Mouse (Mus musculus): ENCODE measurements at regions not wholly inside any gene's neighbourhood (a gene's known extent, or its start where the extent isn't known, plus 50 kb on each side); places are given as distances from the start of the nearest gene placed in this dataset.
"Not testable (repeated sequence)": the region's sequence is repeated elsewhere in the genome, so short reads cannot be mapped to it uniquely, and the experiment has no call there.

DNA sequence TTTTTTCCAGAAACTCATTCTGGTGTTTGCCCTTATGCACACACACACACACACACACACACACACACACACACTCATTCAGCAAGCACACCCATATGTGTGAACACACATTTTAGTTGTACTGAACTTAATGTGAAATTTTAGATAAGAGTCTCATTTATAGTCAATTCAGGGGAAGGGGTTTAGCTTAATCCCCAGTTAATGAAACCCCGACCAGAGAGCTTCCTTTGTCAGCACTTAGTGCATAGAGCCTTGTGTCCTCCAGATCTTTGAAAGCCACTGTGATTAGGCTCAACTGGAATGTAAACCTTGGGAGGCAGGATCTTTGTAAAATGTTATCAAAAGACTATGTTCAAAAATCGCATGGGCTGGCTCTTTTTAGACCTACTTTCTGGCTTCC lies 53.4 kb downstream of the Rps12 start:
- Histone ChIP-seq H3K4me3 (no peak overlapping the region), H3K27ac (ENCODE audit: poor library complexity, severe bottlenecking) (no peak overlapping the region), H3K36me3 (no peaks in the 10 kb centered on the region), H3K4me2 (no peak overlapping the region), H3K9ac (no peak overlapping the region), H3K27me3 (replicated peaks) (no peaks in the 10 kb centered on the region), H3K9me3 (replicated peaks) (no peaks in the 10 kb centered on the region), H3K4me1 (replicated peaks) (no peaks in the 10 kb centered on the region)
- no peak for ATAC-seq (ENCODE audit: insufficient number of reproducible peaks, low FRiP score)
- 34% methylated on average over 2 of the region's 2 CpGs for WGBS

DNA sequence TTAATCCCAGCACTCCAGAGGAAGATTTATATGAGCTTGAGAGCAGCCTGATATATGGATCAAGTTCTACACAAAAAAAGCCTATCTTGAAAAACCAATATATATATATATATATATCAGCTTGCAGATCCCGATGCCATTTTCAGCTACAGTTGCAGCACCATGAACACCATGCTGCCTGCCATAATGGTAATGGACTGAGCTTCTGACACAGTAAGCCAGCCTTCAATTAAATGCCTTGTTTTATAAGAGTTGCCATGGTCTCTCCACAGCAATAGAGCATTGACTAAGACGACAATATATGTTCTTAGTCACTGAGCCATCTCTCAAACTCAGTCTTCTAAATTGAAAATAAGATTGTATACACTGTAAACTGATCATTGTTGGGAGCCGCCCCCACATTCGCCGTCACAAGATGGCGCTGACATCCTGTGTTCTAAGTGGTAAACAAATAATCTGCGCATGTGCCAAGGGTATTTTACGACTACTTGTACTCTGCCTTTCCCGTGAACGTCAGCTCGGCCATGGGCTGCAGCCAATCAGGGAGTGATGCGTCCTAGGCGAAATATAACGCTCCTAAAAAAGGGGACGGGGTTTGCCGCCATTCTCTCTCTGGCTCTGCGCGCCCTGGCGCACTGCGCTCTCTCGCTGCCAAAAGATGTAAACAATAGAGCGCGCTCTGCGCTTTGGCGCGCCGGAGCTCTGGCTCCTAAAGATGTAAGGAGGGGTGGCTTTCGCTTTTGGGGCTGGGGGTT lies 60.9 kb downstream of the Rps12 start:
- H3K27me3 ChIP-seq (replicated peaks); H3K36me3 ChIP-seq; H3K4me2 ChIP-seq; ATAC-seq (ENCODE audit: insufficient number of reproducible peaks, low FRiP score); H3K4me1 ChIP-seq (replicated peaks); H3K27ac ChIP-seq (ENCODE audit: poor library complexity, severe bottlenecking); H3K9me3 ChIP-seq (replicated peaks); H3K9ac ChIP-seq: not testable (repeated sequence)
- 0 out of 2 replicates have a peak overlapping the region, but pooled peaks have one; percentile 15 for H3K4me3 ChIP-seq
- 81% methylated on average over 27 of the region's 28 CpGs for WGBS

DNA sequence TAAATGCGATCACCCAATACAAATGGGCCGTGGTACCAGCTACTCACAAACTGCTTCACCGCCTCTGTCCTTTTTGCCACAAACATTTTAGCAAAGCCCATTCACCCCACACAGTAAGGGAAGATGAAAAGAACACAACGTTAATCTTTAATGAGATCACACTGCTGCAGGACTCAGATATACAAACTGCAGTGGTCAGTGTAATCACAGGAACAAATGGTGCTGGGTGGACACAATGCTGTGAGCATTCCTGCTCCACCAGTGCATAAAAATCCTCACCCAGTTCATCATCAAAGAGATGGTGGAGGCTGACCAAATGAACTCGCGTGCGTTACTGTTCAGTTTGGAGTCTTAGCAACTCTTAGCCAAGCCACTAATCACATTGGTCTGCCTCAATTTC lies 69.0 kb downstream of the Rps12 start:
- H3K4me1 ChIP-seq (replicated peaks), result no peaks in the 10 kb centered on the region
- no peak overlapping the region for H3K4me3 ChIP-seq
- H3K9me3 ChIP-seq (replicated peaks), result no peaks in the 10 kb centered on the region; the same call in 1 of the 2 replicates
- no peak overlapping the region for H3K4me2 ChIP-seq
- H3K36me3 ChIP-seq, result no peaks in the 10 kb centered on the region
- H3K27ac ChIP-seq (ENCODE audit: poor library complexity, severe bottlenecking), result no peak overlapping the region
- 83% methylated on average over 7 of the region's 7 CpGs for WGBS
- no peak for ATAC-seq (ENCODE audit: insufficient number of reproducible peaks, low FRiP score)
- H3K27me3 ChIP-seq (replicated peaks), result no peaks in the 10 kb centered on the region
- no peak overlapping the region for H3K9ac ChIP-seq

DNA sequence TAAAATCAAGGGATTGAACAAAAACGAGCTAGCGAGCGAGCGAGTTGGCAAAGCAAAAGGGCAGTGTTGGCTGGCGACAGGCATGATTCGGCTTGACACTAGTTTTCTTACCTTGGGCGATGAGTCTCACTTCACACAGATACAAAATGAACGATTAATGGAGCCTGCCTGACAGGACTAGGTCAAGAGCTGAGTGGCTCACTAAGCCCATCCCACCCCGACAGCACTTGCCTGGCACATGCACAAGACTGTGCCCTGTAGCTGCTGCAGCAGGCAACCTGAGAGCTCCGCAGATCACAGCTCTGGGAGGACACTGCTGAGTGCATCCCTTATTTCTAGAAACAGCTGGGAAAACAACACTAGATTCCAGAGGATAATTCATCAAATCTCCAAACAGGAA lies 71.6 kb downstream of the Rps12 start:
- Histone ChIP-seq H3K27ac (ENCODE audit: poor library complexity, severe bottlenecking) (no peak overlapping the region), H3K27me3 (replicated peaks) (no peaks in the 10 kb centered on the region), H3K9ac (no peak overlapping the region), H3K9me3 (replicated peaks) (no peaks in the 10 kb centered on the region; the same call in 1 of the 2 replicates), H3K4me1 (replicated peaks) (no peaks in the 10 kb centered on the region), H3K36me3 (no peaks in the 10 kb centered on the region), H3K4me3 (no peak overlapping the region), H3K4me2 (no peak overlapping the region)
- no peak for ATAC-seq (ENCODE audit: insufficient number of reproducible peaks, low FRiP score)
- WGBS, result 91% methylated on average over 10 of the region's 10 CpGs

DNA sequence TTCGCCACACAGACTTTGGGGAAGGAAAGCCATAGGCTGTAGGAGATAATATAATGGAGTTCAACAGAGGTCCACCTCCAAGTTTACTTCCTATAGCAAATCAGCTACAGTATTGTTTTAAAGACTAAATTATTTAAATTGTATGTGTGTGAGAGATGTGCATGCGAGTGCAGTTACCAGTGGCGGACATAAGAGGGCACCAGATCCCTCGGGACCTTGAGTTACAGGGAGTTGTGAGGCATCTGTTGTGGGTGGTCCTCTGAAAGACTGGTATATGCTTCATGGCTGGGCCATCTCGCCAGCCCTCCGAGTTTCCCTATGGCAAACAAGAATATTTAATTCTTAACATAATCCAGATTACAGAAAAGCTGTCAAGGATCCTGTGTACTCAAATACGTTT lies 72.0 kb downstream of the Rps12 start:
- no peak overlapping the region for H3K4me3 ChIP-seq
- no peak overlapping the region for H3K9ac ChIP-seq
- H3K4me1 ChIP-seq (replicated peaks), result no peaks in the 10 kb centered on the region
- no peak for ATAC-seq (ENCODE audit: insufficient number of reproducible peaks, low FRiP score)
- H3K27me3 ChIP-seq (replicated peaks), result no peaks in the 10 kb centered on the region
- 82% methylated on average over 7 of the region's 7 CpGs for WGBS
- H3K27ac ChIP-seq (ENCODE audit: poor library complexity, severe bottlenecking), result no peak overlapping the region
- no peak overlapping the region for H3K4me2 ChIP-seq
- H3K36me3 ChIP-seq, result no peaks in the 10 kb centered on the region
- no peaks in the 10 kb centered on the region; the same call in 1 of the 2 replicates for H3K9me3 ChIP-seq (replicated peaks)

DNA sequence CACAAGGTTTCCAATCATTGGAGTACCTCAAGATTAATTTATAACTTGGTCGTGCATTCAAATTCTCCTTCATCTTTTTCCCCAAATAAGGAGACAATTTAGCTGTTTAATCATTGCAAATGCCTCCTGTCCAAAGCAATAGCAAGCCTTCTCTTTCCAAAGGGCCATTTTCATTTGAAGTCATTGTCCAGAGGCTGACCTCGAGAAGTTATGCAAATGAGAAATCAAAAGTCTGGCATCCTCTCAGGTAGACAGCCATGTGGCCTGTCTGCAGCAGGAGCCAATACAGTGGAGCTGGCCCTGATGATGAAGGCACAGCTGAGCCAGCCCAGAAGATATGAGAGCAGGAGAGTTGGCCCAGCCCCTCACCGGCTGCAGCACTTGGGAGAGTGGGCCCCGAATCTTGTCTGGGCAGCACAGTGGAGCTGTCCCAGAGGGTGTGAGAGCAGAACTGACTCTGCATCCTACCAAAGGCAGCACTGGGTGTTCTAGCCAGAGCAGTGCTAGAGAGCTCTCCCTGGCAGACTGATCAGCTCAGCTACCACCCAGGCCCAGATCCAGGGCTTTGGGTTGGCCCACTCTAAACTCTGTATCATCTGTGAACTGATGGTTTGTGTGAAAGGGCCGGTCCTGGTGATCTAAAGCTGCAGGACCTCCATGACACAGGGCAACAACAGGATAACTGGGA lies 74.2 kb downstream of the Rps12 start:
- no peak overlapping the region for H3K9ac ChIP-seq
- no peak overlapping the region for H3K27ac ChIP-seq (ENCODE audit: poor library complexity, severe bottlenecking)
- H3K36me3 ChIP-seq, result no peaks in the 10 kb centered on the region
- WGBS, result 58% methylated on average over 5 of the region's 5 CpGs
- H3K9me3 ChIP-seq (replicated peaks), result no peaks in the 10 kb centered on the region; the same call in 1 of the 2 replicates
- no peak for ATAC-seq (ENCODE audit: insufficient number of reproducible peaks, low FRiP score)
- H3K4me3 ChIP-seq, result no peak overlapping the region
- no peak overlapping the region for H3K4me2 ChIP-seq
- no peaks in the 10 kb centered on the region for H3K27me3 ChIP-seq (replicated peaks)
- H3K4me1 ChIP-seq (replicated peaks), result no peaks in the 10 kb centered on the region

DNA sequence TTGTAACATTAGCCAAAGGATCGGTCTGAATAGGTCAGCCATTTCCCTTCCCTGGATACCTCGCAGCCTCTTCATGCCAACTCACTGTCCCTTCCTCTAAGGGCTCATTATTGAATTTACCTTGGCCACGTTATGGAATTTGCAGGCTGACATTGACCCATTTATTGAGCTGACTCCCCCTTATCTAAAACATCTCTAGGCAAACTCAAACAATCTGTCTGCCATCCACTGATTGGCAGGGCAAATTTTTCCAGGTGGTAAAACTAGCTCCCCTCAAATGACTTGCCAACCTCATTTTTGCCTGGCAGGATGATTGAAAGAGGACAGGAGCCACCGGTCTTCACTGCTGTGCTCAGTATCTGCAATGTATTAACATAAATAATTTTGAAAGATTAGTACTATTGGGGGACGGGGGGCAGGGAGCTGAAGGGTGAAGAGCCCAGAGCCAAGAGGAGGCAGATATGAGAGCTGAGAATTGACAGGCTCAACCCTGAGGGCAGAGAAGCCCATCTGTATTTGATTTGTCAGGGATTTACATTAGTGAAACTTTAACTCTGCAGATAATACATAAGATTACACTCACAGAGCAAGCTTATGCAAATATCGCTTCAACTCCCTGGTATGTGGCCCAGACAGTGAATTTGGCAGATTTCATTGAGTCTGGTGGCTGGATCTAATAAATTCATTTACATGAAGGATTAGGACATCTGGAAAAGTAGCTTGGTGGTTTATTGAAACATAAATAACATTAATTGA lies 75.5 kb downstream of the Rps12 start:
- no peak for ATAC-seq (ENCODE audit: insufficient number of reproducible peaks, low FRiP score)
- Histone ChIP-seq H3K4me3 (no peak overlapping the region), H3K4me1 (replicated peaks) (no peaks in the 10 kb centered on the region), H3K9me3 (replicated peaks) (no peaks in the 10 kb centered on the region; the same call in 1 of the 2 replicates), H3K9ac (no peak overlapping the region), H3K27ac (ENCODE audit: poor library complexity, severe bottlenecking) (no peak overlapping the region), H3K36me3 (no peaks in the 10 kb centered on the region), H3K4me2 (no peak overlapping the region), H3K27me3 (replicated peaks) (no peaks in the 10 kb centered on the region)
- 62% methylated on average over 6 of the region's 6 CpGs for WGBS

DNA sequence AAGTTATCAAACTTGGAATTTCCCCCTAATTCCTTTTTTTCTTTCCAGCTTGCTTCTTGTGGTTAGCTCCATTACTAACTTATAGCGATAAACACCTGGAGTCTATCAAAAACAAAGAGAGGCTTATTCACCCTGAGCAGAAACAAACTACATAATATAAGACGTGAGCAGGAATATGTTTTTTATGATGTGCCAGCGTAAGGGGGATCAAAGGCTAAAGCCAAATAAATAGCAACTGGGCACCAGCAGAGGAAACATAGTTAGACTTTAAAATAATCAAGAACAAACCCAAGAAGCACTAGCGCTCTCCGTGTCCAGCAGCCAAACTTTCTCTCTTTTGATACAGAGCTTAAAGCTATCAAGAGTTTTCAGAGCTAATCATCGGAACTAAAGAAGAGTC lies 76.1 kb downstream of the Rps12 start:
- WGBS, result 76% methylated on average over 6 of the region's 6 CpGs
- H3K9me3 ChIP-seq (replicated peaks), result no peaks in the 10 kb centered on the region; the same call in 1 of the 2 replicates
- H3K4me1 ChIP-seq (replicated peaks), result no peaks in the 10 kb centered on the region
- no peak overlapping the region for H3K4me2 ChIP-seq
- no peak overlapping the region for H3K27ac ChIP-seq (ENCODE audit: poor library complexity, severe bottlenecking)
- no peak overlapping the region for H3K9ac ChIP-seq
- no peak for ATAC-seq (ENCODE audit: insufficient number of reproducible peaks, low FRiP score)
- H3K27me3 ChIP-seq (replicated peaks), result no peaks in the 10 kb centered on the region
- H3K4me3 ChIP-seq, result no peak overlapping the region
- no peaks in the 10 kb centered on the region for H3K36me3 ChIP-seq

DNA sequence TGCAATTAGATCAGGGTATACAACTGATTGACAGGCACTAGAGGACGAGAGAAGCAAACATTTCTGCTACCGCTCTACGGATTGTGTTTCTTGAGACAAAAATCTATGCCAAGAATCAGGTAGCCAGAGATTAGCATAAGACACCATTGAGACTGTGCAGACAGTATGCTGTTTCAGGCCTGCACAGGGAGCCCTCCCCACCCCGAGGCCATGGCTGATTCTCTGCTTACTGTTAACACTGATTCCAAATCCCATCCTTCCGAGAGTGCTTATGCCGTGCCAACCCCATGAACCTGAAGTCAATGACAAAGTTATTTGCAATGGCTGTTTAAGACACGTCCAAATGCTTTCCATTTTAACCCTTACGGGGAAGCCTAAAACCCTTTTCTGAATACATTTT lies 78.8 kb downstream of the Rps12 start:
- no peak for ATAC-seq (ENCODE audit: insufficient number of reproducible peaks, low FRiP score)

DNA sequence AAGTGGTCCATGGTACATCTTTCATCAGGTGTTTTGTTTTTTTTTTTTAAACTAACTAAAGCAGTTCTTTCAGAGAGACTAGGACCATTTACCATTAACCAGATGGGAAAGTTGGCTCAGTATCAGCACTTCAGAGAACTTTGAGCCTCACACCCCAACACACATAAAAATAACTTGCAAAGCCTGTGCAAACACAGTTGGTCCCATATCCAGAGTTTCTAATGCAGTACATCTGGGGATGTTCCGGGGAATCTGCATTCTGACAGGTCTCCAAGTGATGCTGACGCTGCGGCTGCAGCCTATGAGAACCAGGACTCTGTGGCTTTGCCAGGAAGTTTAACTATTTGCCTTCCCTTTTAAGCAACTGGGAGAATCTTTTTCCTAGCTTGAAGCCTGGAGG lies 79.9 kb downstream of the Rps12 start:
- WGBS, result 60% methylated on average over 3 of the region's 3 CpGs
- Histone ChIP-seq H3K36me3 (no peaks in the 10 kb centered on the region), H3K9ac (no peak overlapping the region), H3K4me3 (no peak overlapping the region), H3K27me3 (replicated peaks) (no peaks in the 10 kb centered on the region), H3K4me1 (replicated peaks) (no peaks in the 10 kb centered on the region), H3K9me3 (replicated peaks) (no peaks in the 10 kb centered on the region), H3K4me2 (no peak overlapping the region), H3K27ac (ENCODE audit: poor library complexity, severe bottlenecking) (no peak overlapping the region)
- ATAC-seq (ENCODE audit: insufficient number of reproducible peaks, low FRiP score), result no peak

More for the DNA sequence above, 78.8 kb downstream of the Rps12 start:
- 80% methylated on average over 8 of the region's 8 CpGs for WGBS
- Histone ChIP-seq H3K4me1 (replicated peaks) (no peaks in the 10 kb centered on the region), H3K27ac (ENCODE audit: poor library complexity, severe bottlenecking) (no peak overlapping the region), H3K36me3 (no peaks in the 10 kb centered on the region), H3K4me2 (no peak overlapping the region), H3K27me3 (replicated peaks) (no peaks in the 10 kb centered on the region), H3K9me3 (replicated peaks) (no peaks in the 10 kb centered on the region), H3K9ac (no peak overlapping the region), H3K4me3 (no peak overlapping the region)

DNA sequence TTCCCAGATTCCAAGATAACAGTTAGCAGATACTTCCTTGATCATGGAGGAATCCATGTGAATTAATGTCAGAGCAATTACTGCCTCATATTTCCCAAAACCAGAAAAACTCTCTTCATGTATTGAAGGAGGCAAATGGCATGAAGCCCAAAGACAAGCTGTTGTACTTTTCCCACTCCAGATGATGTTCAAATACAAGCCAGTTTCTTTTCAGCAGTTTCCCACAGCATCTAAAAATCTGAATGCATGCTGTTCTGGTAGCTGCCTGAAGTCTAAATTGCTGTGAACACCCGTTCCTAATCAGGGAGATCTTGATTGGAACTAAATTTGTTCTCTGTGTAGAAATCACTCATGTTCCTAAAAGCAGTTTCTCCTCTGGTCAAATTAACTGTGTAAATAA lies 83.0 kb downstream of the Rps12 start:
- 49% methylated on average over 1 of the region's 1 CpGs for WGBS
- no peak overlapping the region for H3K4me2 ChIP-seq

More for the DNA sequence above, 83.0 kb downstream of the Rps12 start:
- no peak overlapping the region for H3K27ac ChIP-seq (ENCODE audit: poor library complexity, severe bottlenecking)
- no peak for ATAC-seq (ENCODE audit: insufficient number of reproducible peaks, low FRiP score)
- H3K9me3 ChIP-seq (replicated peaks), result no peaks in the 10 kb centered on the region
- no peak overlapping the region for H3K9ac ChIP-seq
- H3K4me1 ChIP-seq (replicated peaks), result no peaks in the 10 kb centered on the region
- H3K36me3 ChIP-seq, result no peaks in the 10 kb centered on the region
- H3K27me3 ChIP-seq (replicated peaks), result no peaks in the 10 kb centered on the region
- no peak overlapping the region for H3K4me3 ChIP-seq
